Mouse (Mus musculus) lung, adult 2 months (tissue): ENCODE results near the gene 0610009B22Rik.

Source experiments
- CTCF ChIP-seq: fragments of 200-500 bp; IDR thresholded peaks from 2 replicates; pipeline ENCODE4 v1.5.1; 2011; ENCODE audit warnings: mild to moderate bottlenecking, low read length, control low read depth; ENCODE audit not compliant: insufficient read depth
- POLR2A ChIP-seq: fragments of 200-500 bp; IDR thresholded peaks from 2 replicates; pipeline ENCODE4 v1.6.1; 2011; ENCODE audit warnings: low read depth, mild to moderate bottlenecking, control low read depth, low read length, borderline replicate concordance; ENCODE audit errors: extremely low read depth

GRCm38 (mm10) chr11:51644217-51644616 lies 44.5 kb downstream of the 0610009B22Rik start:
- TF ChIP-seq CTCF (no peak), POLR2A (no peak)
